Mouse (Mus musculus) forebrain, embryonic 10.5 days (tissue): ENCODE measurements around the gene Kpna1. TPM values are rescaled to one million over a fixed set of nuclear protein-coding genes. Genes with fewer than 3 reads are reported as not detected.

ENCODE experiments used
- DNase-seq: peaks from one replicate; pipeline ENCODE4 v3.0.0-alpha.2; 2017; ENCODE audit warnings: low spot score; ENCODE audit errors: extremely low spot score
- H3K27ac ChIP-seq: fragments of 300-500 bp; sonication (generic); 2 replicates; pipeline ENCODE4 v1.5.1; 2016; ENCODE audit warnings: mild to moderate bottlenecking
- H3K27me3 ChIP-seq: fragments of 300-500 bp; sonication (generic); 2 replicates; pipeline ENCODE4 v1.6.1; 2016; ENCODE audit warnings: mild to moderate bottlenecking; ENCODE audit not compliant: poor library complexity, severe bottlenecking
- H3K36me3 ChIP-seq: fragments of 300-500 bp; sonication (generic); replicated peaks from 2 replicates; pipeline ENCODE4 v1.6.1; 2016; ENCODE audit warnings: mild to moderate bottlenecking, moderate library complexity
- H3K4me1 ChIP-seq: fragments of 300-500 bp; sonication (generic); 2 replicates; pipeline ENCODE4 v1.6.1; 2016
- H3K4me3 ChIP-seq: fragments of 300-500 bp; sonication (generic); 2 replicates; pipeline ENCODE4 v1.5.1; 2016; ENCODE audit warnings: mild to moderate bottlenecking, moderate library complexity
- H3K9me3 ChIP-seq: fragments of 300-500 bp; sonication (generic); 2 replicates; pipeline ENCODE4 v1.6.1; 2016; ENCODE audit warnings: mild to moderate bottlenecking, moderate library complexity
- WGBS: fragments of 180-500 bp; shearing (Covaris S2); methylation state at CpG from one replicate; pipeline ENCODE4 v1.1.7; 2016; 5-methylcytosine and 5-hydroxymethylcytosine counted together
- polyA plus RNA-seq: library from polyadenylated mRNA; unstranded; fragments of >200 nt; fragmentation: Nextera tagmentation; extraction: Ambion mirVana; gene quantifications from 2 replicates; pipeline ENCODE4 v1.2.1, GENCODE M21; 2016

Kpna1 gene
- polyA plus RNA-seq, 1 experiment from 2014 or later = 79.0 TPM

GRCm38 (mm10) chr16:35966411-35967115 lies 12.0 kb upstream of the Kpna1 start:
- H3K4me1 ChIP-seq = no peaks in the 10 kb centered on the region; the same call in 1 of the 2 replicates
- no peaks in the 10 kb centered on the region for H3K27me3 ChIP-seq
- DNase-seq = no peak
- WGBS = 56% methylated on average over 5 of the region's 5 CpGs
- H3K36me3 ChIP-seq = no peaks in the 10 kb centered on the region
- H3K9me3 ChIP-seq = no peaks in the 10 kb centered on the region
- no peak overlapping the region for H3K4me3 ChIP-seq
- no peak overlapping the region for H3K27ac ChIP-seq

- Histone ChIP-seq H3K36me3 (no peaks in the 10 kb centered on the region), H3K27ac (no peak overlapping the region), H3K9me3 (no peaks in the 10 kb centered on the region), H3K4me1 (no peaks in the 10 kb centered on the region; the same call in 1 of the 2 replicates), H3K27me3 (no peaks in the 10 kb centered on the region), H3K4me3 (no peak overlapping the region)
- 94% methylated on average over 4 of the region's 4 CpGs for WGBS
- DNase-seq = no peak
These were observed 11.2 kb upstream of the Kpna1 start for GRCm38 (mm10) chr16:35967319-35967718.

- Histone ChIP-seq H3K4me1 (no peaks in the 10 kb centered on the region; the same call in 1 of the 2 replicates), H3K4me3 (no peak overlapping the region), H3K36me3 (no peaks in the 10 kb centered on the region), H3K27ac (no peak overlapping the region), H3K9me3 (no peaks in the 10 kb centered on the region), H3K27me3 (no peaks in the 10 kb centered on the region)
- WGBS = 66% methylated on average over 2 of the region's 2 CpGs
- DNase-seq = no peak
These were observed 10.4 kb upstream of the Kpna1 start for GRCm38 (mm10) chr16:35968149-35968548.

- H3K27ac ChIP-seq = no peak overlapping the region
- H3K27me3 ChIP-seq = no peaks in the 10 kb centered on the region
- no peaks in the 10 kb centered on the region for H3K36me3 ChIP-seq
- no peaks in the 10 kb centered on the region for H3K9me3 ChIP-seq
- DNase-seq = no peak
- H3K4me1 ChIP-seq = no peaks in the 10 kb centered on the region
- 54% methylated on average over 1 of the region's 1 CpGs for WGBS
- H3K4me3 ChIP-seq = no peak overlapping the region
These were observed 4.5 kb upstream of the Kpna1 start for GRCm38 (mm10) chr16:35974021-35974420.

- Histone ChIP-seq H3K27ac (no peak overlapping the region), H3K4me3 (no peak overlapping the region), H3K4me1 (peaks cover 16% of the 10 kb centered on the region), H3K36me3 (no peaks in the 10 kb centered on the region), H3K9me3 (peaks cover 3% of the 10 kb centered on the region), H3K27me3 (0 out of 2 replicates have a peak, but pooled peaks cover 5% of the 10 kb centered on the region)
- WGBS = 46% methylated on average over 19 of the region's 19 CpGs
- DNase-seq = peak; percentile 100
These were observed 2.8 kb downstream of the Kpna1 start for GRCm38 (mm10) chr16:35981363-35981821.

GRCm38 (mm10) chr16:35982506-35982901 lies 4.0 kb downstream of the Kpna1 start:
- Histone ChIP-seq H3K9me3 (peaks cover 3% of the 10 kb centered on the region), H3K36me3 (no peaks in the 10 kb centered on the region), H3K27me3 (0 out of 2 replicates have a peak, but pooled peaks cover 5% of the 10 kb centered on the region), H3K4me3 (peak overlapping the region; percentile 92), H3K27ac (peak overlapping the region; percentile 98), H3K4me1 (peaks cover 16% of the 10 kb centered on the region)
- no peak for DNase-seq
- 9% methylated on average over 15 of the region's 15 CpGs for WGBS

- peak; percentile 86 for DNase-seq
- Histone ChIP-seq H3K9me3 (peaks cover 3% of the 10 kb centered on the region), H3K36me3 (no peaks in the 10 kb centered on the region), H3K4me1 (peaks cover 16% of the 10 kb centered on the region), H3K4me3 (peak overlapping the region; percentile 92), H3K27me3 (0 out of 2 replicates have a peak, but pooled peaks cover 5% of the 10 kb centered on the region), H3K27ac (peak overlapping the region; percentile 98)
- WGBS = under 1% methylated on average over 53 of the region's 54 CpGs
These were observed 4.5 kb downstream of the Kpna1 start for GRCm38 (mm10) chr16:35982902-35983516.

- Histone ChIP-seq H3K9me3 (peaks cover 3% of the 10 kb centered on the region), H3K27ac (peak overlapping the region; percentile 98), H3K4me3 (peak overlapping the region; percentile 92), H3K27me3 (0 out of 2 replicates have a peak, but pooled peaks cover 5% of the 10 kb centered on the region), H3K36me3 (peaks cover 2% of the 10 kb centered on the region; the same call in 1 of the 2 replicates), H3K4me1 (peaks cover 16% of the 10 kb centered on the region)
- DNase-seq = peak; percentile 53
- WGBS = under 1% methylated on average over 85 of the region's 86 CpGs
These were observed 5.1 kb downstream of the Kpna1 start for GRCm38 (mm10) chr16:35983517-35984101.

- H3K36me3 ChIP-seq = peaks cover 7% of the 10 kb centered on the region; the same call in 1 of the 2 replicates
- 0 out of 2 replicates have a peak, but pooled peaks cover 5% of the 10 kb centered on the region for H3K27me3 ChIP-seq
- no peak for DNase-seq
- H3K27ac ChIP-seq = 0 out of 2 replicates have a peak overlapping the region, but pooled peaks have one; percentile 98
- H3K4me3 ChIP-seq = peak overlapping the region; percentile 92
- WGBS = 76% methylated on average over 3 of the region's 3 CpGs
- peaks cover 16% of the 10 kb centered on the region for H3K4me1 ChIP-seq
- peaks cover 3% of the 10 kb centered on the region for H3K9me3 ChIP-seq
These were observed 5.9 kb downstream of the Kpna1 start for GRCm38 (mm10) chr16:35984471-35984870.

GRCm38 (mm10) chr16:35987930-35988329 lies 9.4 kb downstream of the Kpna1 start:
- Histone ChIP-seq H3K27ac (no peak overlapping the region), H3K4me3 (no peak overlapping the region), H3K27me3 (no peaks in the 10 kb centered on the region), H3K9me3 (no peaks in the 10 kb centered on the region), H3K4me1 (peaks cover 10% of the 10 kb centered on the region), H3K36me3 (peaks cover 10% of the 10 kb centered on the region; the same call in 1 of the 2 replicates)
- DNase-seq = no peak
- WGBS = 96% methylated on average over 1 of the region's 1 CpGs

GRCm38 (mm10) chr16:35992391-35992790 lies 13.8 kb downstream of the Kpna1 start:
- Histone ChIP-seq H3K27me3 (no peaks in the 10 kb centered on the region), H3K27ac (no peak overlapping the region), H3K4me3 (no peak overlapping the region), H3K9me3 (no peaks in the 10 kb centered on the region), H3K4me1 (no peaks in the 10 kb centered on the region), H3K36me3 (peaks cover 10% of the 10 kb centered on the region; the same call in 1 of the 2 replicates)
- WGBS = 93% methylated on average over 1 of the region's 1 CpGs
- DNase-seq = no peak

- WGBS = 90% methylated on average over 3 of the region's 3 CpGs
- H3K4me1 ChIP-seq = no peaks in the 10 kb centered on the region
- H3K27me3 ChIP-seq = no peaks in the 10 kb centered on the region
- peaks cover 10% of the 10 kb centered on the region; the same call in 1 of the 2 replicates for H3K36me3 ChIP-seq
- H3K27ac ChIP-seq = no peak overlapping the region
- H3K4me3 ChIP-seq = no peak overlapping the region
- no peak for DNase-seq
- no peaks in the 10 kb centered on the region for H3K9me3 ChIP-seq
These were observed 14.8 kb downstream of the Kpna1 start for GRCm38 (mm10) chr16:35993316-35993715.
